Mouse (Mus musculus): ENCODE measurements at regions not wholly inside any gene's neighbourhood (a gene's known extent, or its start where the extent isn't known, plus 50 kb on each side); places are given as distances from the start of the nearest gene placed in this dataset.

DNA sequence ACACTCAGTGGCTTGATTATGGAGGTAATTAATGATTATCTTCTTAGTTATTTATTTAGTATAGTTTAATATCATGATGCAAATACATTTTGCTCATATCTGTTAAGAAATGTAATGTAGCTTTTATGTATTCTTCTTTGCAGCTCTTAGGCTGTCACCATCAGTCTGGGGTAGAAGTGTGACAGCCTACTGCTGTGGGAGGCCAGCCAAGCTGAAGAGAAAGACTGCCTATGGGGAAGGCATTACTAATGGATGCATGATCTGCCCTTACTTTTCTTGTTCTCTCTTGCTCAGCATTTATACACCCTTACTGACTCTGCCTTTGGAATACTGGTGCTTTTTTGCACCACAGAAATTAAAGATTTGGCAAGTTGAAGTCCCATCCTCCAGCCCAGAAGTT, 362.8 kb upstream of the Stxbp6 start:
- DNase-seq (ENCODE audit: low spot score): no peak

DNA sequence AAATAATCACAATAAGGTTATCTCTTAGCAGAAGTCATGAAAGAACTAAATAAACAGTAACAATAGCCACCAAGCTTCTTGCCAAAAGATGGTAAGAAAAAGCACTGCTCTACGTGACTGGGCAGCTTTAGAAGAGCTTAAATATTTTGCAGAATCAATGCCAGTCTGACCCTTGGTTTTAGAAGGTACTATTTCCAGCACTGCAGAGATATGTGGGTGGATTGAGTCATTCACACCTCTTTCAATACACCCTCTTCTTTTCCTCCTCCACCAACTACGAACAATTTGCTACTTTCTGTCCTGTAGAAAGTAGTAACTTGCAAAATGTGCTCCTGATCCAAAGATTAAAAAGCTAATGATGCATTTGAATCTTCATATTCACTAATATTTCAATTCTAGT, 324.9 kb upstream of the Stxbp6 start:
- DNase-seq (ENCODE audit: low spot score): no peak

DNA sequence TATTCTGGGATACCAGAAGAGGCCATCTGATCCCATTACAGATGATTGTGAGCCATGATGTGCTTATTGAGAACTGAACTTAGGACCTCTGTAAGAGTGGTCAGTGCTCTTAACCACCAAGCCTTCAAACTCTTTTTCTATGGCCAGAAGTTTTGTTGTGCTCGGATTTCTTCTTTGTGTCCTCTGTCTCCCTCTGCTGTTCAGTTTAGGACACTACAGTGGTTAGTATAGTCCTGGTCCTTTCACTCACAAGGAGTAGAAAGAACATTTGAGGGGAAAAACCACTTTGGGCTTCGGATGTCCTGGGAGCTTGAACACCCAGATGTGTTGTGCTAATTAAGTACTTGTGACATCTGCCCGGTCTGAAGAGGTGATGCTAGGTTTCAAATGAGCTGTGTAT, 310.4 kb upstream of the Stxbp6 start:
- no peak for DNase-seq (ENCODE audit: low spot score)
